Mouse (Mus musculus) kidney, adult 10 weeks (tissue): ENCODE data around the gene Alkbh4. TPM values are rescaled to one million over a fixed set of nuclear protein-coding genes. Genes with fewer than 3 reads are reported as not detected.

Experiments used
- polyA plus RNA-seq: library from polyadenylated mRNA; stranded (reverse); fragments of 350-450 nt; fragmentation: Illumina TruSeq; extraction: RNeasy Lipid Tissue Mini Kit (QIAGEN cat#74804); gene quantifications from one replicate; pipeline ENCODE4 v1.2.3, GENCODE M21; 2014; ENCODE audit warnings: low read depth, low replicate concordance

Gene Alkbh4
- polyA plus RNA-seq, result 0.69 TPM

DNA sequence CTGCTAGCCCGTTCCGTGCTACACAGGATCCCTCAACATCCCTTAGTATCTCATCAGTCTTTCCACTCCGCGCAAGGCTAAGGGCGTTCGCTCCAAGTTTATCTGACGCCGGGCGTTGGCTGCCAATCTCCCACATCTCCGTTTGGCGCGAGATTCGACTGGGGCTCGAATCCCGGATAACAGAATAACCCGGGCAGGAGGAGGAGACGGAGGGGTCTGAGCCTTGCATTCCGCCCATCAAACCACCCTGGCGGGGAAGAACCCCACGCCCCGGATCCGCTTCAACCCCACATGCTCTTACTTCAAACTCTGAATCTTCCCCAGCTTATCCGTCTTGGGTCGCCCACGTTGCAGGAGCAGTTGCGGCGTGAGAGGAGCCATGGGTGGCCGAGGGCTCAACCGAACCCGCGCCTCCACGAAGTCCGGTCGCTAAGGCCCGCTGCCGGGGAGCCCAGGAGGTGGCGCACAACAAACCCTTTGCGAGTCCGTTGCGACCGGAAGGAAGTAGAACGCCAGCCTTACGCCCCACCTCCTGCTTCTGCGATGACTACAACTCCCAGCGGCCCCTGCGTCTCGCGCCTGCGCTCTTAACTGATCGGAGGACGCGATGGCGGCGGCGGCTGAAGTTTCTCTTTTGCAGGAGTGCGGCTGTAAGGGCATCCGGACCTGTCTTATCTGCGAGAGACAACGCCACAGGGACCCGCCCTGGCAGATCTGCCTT lies at the start of gene Alkbh4, which contains the start of gene Lrwd1:
Gene Alkbh4 (plus strand): TSS at position 576 of the 721 bp plus-strand sequence.
Gene Lrwd1 (minus strand): TSS at position 504 of the 721 bp plus-strand sequence.

DNA sequence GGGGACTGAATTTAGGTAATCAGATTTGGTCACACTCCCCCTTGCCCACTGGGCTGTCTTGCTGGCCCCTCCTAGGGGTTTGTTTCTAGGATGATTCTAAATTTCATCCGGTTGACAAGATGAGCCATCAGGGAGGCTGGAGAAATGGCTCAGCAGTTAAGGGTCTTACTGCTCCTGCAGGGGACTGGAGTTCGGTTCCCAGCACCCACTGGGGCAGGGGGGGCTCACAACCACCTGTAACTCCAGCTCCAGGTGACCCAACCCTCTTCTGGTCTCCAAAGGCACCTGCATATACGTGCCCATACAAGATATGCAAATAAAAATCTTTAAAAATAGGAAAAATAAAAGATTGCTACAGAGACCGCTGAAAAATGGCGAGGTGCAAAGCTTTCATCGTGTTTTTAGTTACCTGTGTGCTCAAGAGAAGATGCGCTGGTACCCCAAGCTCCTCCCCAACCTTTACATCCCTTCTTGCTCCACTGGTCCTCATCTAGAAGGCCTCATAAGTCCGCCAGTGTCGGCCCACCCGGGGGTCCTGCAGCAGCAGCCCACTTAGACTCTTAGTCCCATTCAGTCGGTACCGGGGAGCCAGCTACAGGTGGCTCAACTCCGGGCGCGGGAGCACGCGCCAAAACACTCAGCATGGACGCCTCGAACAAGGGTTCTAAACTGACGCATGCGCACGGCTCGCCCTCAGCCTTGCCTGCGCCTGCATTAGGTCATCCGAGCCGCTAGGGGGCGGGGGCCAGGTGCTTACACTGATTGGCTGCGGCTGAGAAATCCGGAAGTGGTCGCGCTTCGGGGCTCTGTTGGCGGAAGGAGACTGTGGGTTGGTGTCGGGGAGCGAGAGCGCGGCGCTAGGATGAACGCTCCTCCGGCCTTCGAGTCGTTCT lies 19.8 kb upstream of the Alkbh4 start, which contains the start of gene Polr2j:
Gene Polr2j (plus strand): TSS at position 741 of the 893 bp plus-strand sequence.

DNA sequence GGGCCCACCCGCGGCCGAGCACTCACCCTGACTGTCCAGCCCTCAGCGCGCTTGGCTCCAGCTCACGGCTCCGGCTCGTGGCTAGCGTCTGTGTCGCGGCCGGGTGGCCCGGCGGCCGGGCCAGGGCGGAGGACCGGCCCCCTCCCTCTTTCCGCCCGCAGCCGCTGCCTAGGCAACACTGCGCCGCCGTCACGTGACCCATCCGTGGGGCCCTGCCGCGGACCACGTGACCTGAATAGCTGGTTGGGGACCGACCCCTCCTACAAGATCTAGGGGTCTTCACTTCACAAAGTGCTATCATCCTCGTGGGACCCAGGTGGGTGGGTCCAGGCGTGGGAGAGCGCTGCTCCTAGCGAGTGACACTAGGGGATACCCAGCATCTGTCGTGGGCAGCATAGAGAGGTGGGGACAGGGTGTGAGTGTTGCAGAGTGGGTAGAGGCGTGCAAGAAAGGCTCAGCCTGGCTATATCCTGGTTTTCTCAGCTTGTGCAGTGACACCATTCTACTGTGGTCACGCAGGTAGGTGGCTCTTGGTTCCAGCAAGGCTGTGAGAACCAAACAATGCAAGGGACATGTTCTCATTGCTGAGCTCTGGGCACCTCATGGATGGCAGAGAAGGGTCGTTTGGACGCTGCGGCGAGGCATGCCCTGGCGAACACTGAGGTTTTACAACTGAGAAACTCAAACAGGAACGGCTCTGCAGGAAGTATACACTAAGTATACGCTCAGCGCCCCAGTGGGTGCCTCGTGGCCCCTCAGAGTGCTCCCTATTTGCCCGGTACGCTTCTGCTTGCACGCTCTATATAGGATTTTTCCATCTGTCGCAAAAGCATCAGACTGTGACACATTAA lies 34.8 kb downstream of the Alkbh4 start, which contains the start of gene Orai2:
Gene Orai2 (minus strand): TSS at position 202 of the 851 bp plus-strand sequence.

Other genes with a start within 250 kb of the Alkbh4 start
- not detected for gene Hspb1, start 248.2 kb upstream of the Alkbh4 start, polyA plus RNA-seq
- 44.8 TPM for gene Ywhag, start 201.5 kb upstream of the Alkbh4 start, polyA plus RNA-seq
- gene Ssc4d, start 161.6 kb upstream of the Alkbh4 start, polyA plus RNA-seq, result 0.40 TPM
- not detected for gene Zp3, start 156.0 kb upstream of the Alkbh4 start, polyA plus RNA-seq
- gene Dtx2, start 141.3 kb upstream of the Alkbh4 start, polyA plus RNA-seq, result 0.16 TPM
- 0.36 TPM for gene Upk3b, start 97.7 kb upstream of the Alkbh4 start, polyA plus RNA-seq
- gene Upk3bl, start 81.7 kb upstream of the Alkbh4 start, polyA plus RNA-seq, result not detected
- gene Rasa4, start 52.2 kb upstream of the Alkbh4 start, polyA plus RNA-seq, result 0.32 TPM
- gene Polr2j, start 19.5 kb upstream of the Alkbh4 start, polyA plus RNA-seq, result 5.5 TPM
- gene Lrwd1, start 72 bp upstream of the Alkbh4 start, polyA plus RNA-seq, result 0.44 TPM
- gene Orai2, start 34.6 kb downstream of the Alkbh4 start, polyA plus RNA-seq, result 0.49 TPM
- gene Prkrip1, start 62.8 kb downstream of the Alkbh4 start, polyA plus RNA-seq, result 17.3 TPM
- not detected for gene Sh2b2, start 110.4 kb downstream of the Alkbh4 start, polyA plus RNA-seq